Mouse (Mus musculus): Measurements from ENCODE around the gene Zfp760.
"Not testable (repeated sequence)": the region's sequence is repeated elsewhere in the genome, so short reads cannot be mapped to it uniquely, and the experiment has no call there.

Zfp760 gene

GRCm38 (mm10) chr17:21707343-21707996 is at the start of gene Zfp760:
Gene Zfp760 (plus strand): TSS chr17:21707741.
- DNase-seq (ENCODE audit: low read depth, low spot score), result peak; percentile 74

- not testable (repeated sequence) for DNase-seq (ENCODE audit: low read depth, low spot score)
Observed at GRCm38 (mm10) chr17:21678826-21679225, 28.7 kb upstream of the Zfp760 start.

- DNase-seq (ENCODE audit: low read depth, low spot score), result peak; percentile 79
Observed at GRCm38 (mm10) chr17:21679273-21680018, 28.1 kb upstream of the Zfp760 start.

GRCm38 (mm10) chr17:21680019-21680376 is 27.5 kb upstream of the Zfp760 start:
- not testable (repeated sequence) for DNase-seq (ENCODE audit: low read depth, low spot score)

GRCm38 (mm10) chr17:21691560-21691959 is 16.0 kb upstream of the Zfp760 start, which contains the start of gene Gm10226:
Gene Gm10226 (plus strand): TSS chr17:21691860.
- no peak for DNase-seq (ENCODE audit: low read depth, low spot score)

GRCm38 (mm10) chr17:21693342-21693741 is 14.2 kb upstream of the Zfp760 start:
- no peak for DNase-seq (ENCODE audit: low read depth, low spot score)

GRCm38 (mm10) chr17:21696073-21696472 is 11.5 kb upstream of the Zfp760 start:
- DNase-seq (ENCODE audit: low read depth, low spot score), result no peak

- DNase-seq (ENCODE audit: low read depth, low spot score), result no peak
Observed at GRCm38 (mm10) chr17:21702281-21703240, 5.0 kb upstream of the Zfp760 start.

GRCm38 (mm10) chr17:21703414-21703813 is 4.1 kb upstream of the Zfp760 start:
- no peak for DNase-seq (ENCODE audit: low read depth, low spot score)

- DNase-seq (ENCODE audit: low read depth, low spot score), result no peak
Observed at GRCm38 (mm10) chr17:21708401-21708800, 860 bp downstream of the Zfp760 start.

GRCm38 (mm10) chr17:21730495-21730894 is 23.0 kb downstream of the Zfp760 start, which contains the start of gene Zfp229:
Gene Zfp229 (plus strand): TSS chr17:21730795.
- not testable (repeated sequence) for DNase-seq (ENCODE audit: low read depth, low spot score)

GRCm38 (mm10) chr17:21733049-21733448 is 25.5 kb downstream of the Zfp760 start:
- no peak for DNase-seq (ENCODE audit: low read depth, low spot score)

GRCm38 (mm10) chr17:21733529-21734031 is 26.0 kb downstream of the Zfp760 start:
- peak; percentile 59 for DNase-seq (ENCODE audit: low read depth, low spot score)

GRCm38 (mm10) chr17:21752791-21753190 is 45.2 kb downstream of the Zfp760 start:
- no peak for DNase-seq (ENCODE audit: low read depth, low spot score)

- DNase-seq (ENCODE audit: low read depth, low spot score), result no peak
Observed at GRCm38 (mm10) chr17:21753342-21754208, 46.0 kb downstream of the Zfp760 start.

GRCm38 (mm10) chr17:21770336-21770735 is 62.8 kb downstream of the Zfp760 start:
- no peak for DNase-seq (ENCODE audit: low read depth, low spot score)

Measured in skeletal muscle tissue, adult 2 months (tissue).